Mouse (Mus musculus): ENCODE measurements around the gene Msh6.

- TF ChIP-seq CTCF (IDR thresholded peaks at IDR 0.05; ENCODE audit: low read depth) (no peak), EP300 (IDR thresholded peaks at IDR 0.05; ENCODE audit: low read depth) (no peak)
Observed at GRCm38 (mm10) chr17:87985916-87986315, 11.1 kb downstream of the Msh6 start.
